In genomic region chr9:56956966-56957675, GRCm38 (mm10) we compare ENCODE assay signal across 16 mouse cellular contexts. TPM values are rescaled to one million over a fixed set of nuclear protein-coding genes. Genes with fewer than 3 reads are reported as not detected.
DNase-seq lines count a peak whose midpoint lies in the region; ATAC-seq lines count a peak whose summit lies in the region.
"Had no signal": no experiment of that assay in that cellular context is flagged by ENCODE, and none has a peak within 500 bp of the region (broad histone marks: within the 10 kb centered on the region; RNA-seq: fewer than 3 reads in every experiment).

No protein-coding gene starts in this region.

- H3K36me3 ChIP-seq in kidney, embryonic 15.5 days, result peaks cover 35% of the 10 kb centered on the region
- H3K36me3 ChIP-seq in liver, embryonic 11.5 days (ENCODE audit: control insufficient read depth, insufficient read depth, low read length), result peaks cover 7% of the 10 kb centered on the region; the same call in 1 of the 2 replicates

- H3K4me2 ChIP-seq in kidney, embryonic 15.5 days, result no peak overlapping the region
- H3K4me2 ChIP-seq in liver, embryonic 11.5 days, result no peak overlapping the region
- H3K4me2 ChIP-seq: hindbrain, embryonic 12.5 days; limb, embryonic 13.5 days; midbrain, embryonic 12.5 days had no signal

- H3K4me3 ChIP-seq in kidney, embryonic 15.5 days (replicated peaks), result no peak overlapping the region
- no peak overlapping the region for H3K4me3 ChIP-seq in liver, embryonic 11.5 days (ENCODE audit: low read depth, low read length)
- H3K4me3 ChIP-seq: forebrain, embryonic 10.5 days; hindbrain, embryonic 12.5 days; left cerebral cortex, adult 2 months; limb, embryonic 13.5 days; midbrain, embryonic 12.5 days; myocyte had no signal

- H3K9ac ChIP-seq in kidney, embryonic 15.5 days, result no peak overlapping the region
- H3K9ac ChIP-seq in liver, embryonic 11.5 days (ENCODE audit: low read depth, low read length), result no peak overlapping the region
- H3K9ac ChIP-seq: hindbrain, embryonic 12.5 days; limb, embryonic 13.5 days; midbrain, embryonic 12.5 days had no signal

- no peaks in the 10 kb centered on the region for H3K4me1 ChIP-seq in kidney, embryonic 15.5 days
- no peaks in the 10 kb centered on the region; the same call in 1 of the 2 replicates for H3K4me1 ChIP-seq in liver, embryonic 11.5 days (replicated peaks; ENCODE audit: control insufficient read depth, insufficient read depth, low read length)
- H3K4me1 ChIP-seq: forebrain, embryonic 10.5 days; hindbrain, embryonic 12.5 days; midbrain, embryonic 12.5 days had no signal

- 44% methylated on average over 7 of the region's 7 CpGs for WGBS in kidney, embryonic 15.5 days
- 75% methylated on average over 7 of the region's 7 CpGs for WGBS in liver, embryonic 11.5 days

- H3K27ac ChIP-seq in kidney, embryonic 15.5 days, result peak overlapping the region; percentile 45; the same call in 1 of the 2 replicates
- H3K27ac ChIP-seq in liver, embryonic 11.5 days (ENCODE audit: low read depth, low read length), result no peak overlapping the region
- H3K27ac ChIP-seq: forebrain, embryonic 10.5 days; hindbrain, embryonic 12.5 days; left cerebral cortex, adult 2 months; limb, embryonic 13.5 days; macrophage; midbrain, embryonic 12.5 days had no signal

- H3K9me3 ChIP-seq in kidney, embryonic 15.5 days (replicated peaks), result no peaks in the 10 kb centered on the region
- H3K9me3 ChIP-seq in liver, embryonic 11.5 days (ENCODE audit: control insufficient read depth, low read length), result no peaks in the 10 kb centered on the region
- H3K9me3 ChIP-seq: hindbrain, embryonic 12.5 days had no signal

- DNase-seq in adrenal gland, adult 2 months, result peak; percentile 18
- DNase-seq in adrenal gland, adult 8-10 months, result no peak
- DNase-seq in kidney, adult 11 months, result no peak
- peak; percentile 50 for DNase-seq in lung, postnatal 10 days
- no peak for DNase-seq in lung, postnatal 25 days (ENCODE audit: low spot score)
- DNase-seq in ovary, postnatal 10 days (ENCODE audit: low spot score), result no peak
- no peak for DNase-seq in liver, embryonic 11.5 days (ENCODE audit: low spot score)
- DNase-seq: cerebellum, adult 9-11 months had no signal

- no peaks in the 10 kb centered on the region for H3K27me3 ChIP-seq in kidney, embryonic 15.5 days
- H3K27me3 ChIP-seq in liver, embryonic 11.5 days (replicated peaks; ENCODE audit: control insufficient read depth, insufficient read depth, low read length), result no peaks in the 10 kb centered on the region
- H3K27me3 ChIP-seq: hindbrain, embryonic 12.5 days; limb, embryonic 13.5 days; midbrain, embryonic 12.5 days had no signal

- no peak for ATAC-seq in kidney, embryonic 15.5 days (replicated peaks; ENCODE audit: low FRiP score)
- no peak for ATAC-seq in liver, embryonic 11.5 days (replicated peaks; ENCODE audit: low FRiP score)

RNA-seq across cellular contexts. Expression of gene Snupn, which starts 6.4 kb away (rescaled TPM):
- 10 to 100 TPM; 12.0 to 14.3 TPM for total RNA-seq in adrenal gland, adult 2 months (2021)
- polyA plus RNA-seq in adrenal gland, adult 2 months (2012; rRNA removed), result 4.0 and 5.8 TPM in 2 replicates
- total RNA-seq in adrenal gland, adult 8-10 months (2022), result 10 to 100 TPM; 16.2 to 20.6 (median 17.2) TPM
- polyA plus RNA-seq in kidney, embryonic 15.5 days (2015; fragmentation: Nextera tagmentation; extraction: Ambion mirVana), result 24.1 and 28.3 TPM in 2 replicates
- polyA plus RNA-seq in liver, embryonic 11.5 days (2014; fragmentation: Nextera tagmentation; extraction: Ambion mirVana), result 21.7 and 22.6 TPM in 2 replicates

RNA-seq across cellular contexts. Expression of gene Imp3, which starts 19.8 kb away (rescaled TPM):
- total RNA-seq in adrenal gland, adult 2 months (2021), result 100 to 1,000 TPM in 1 of 2 experiments, 10 to 100 TPM in 1; 68.3 to 104 TPM
- 445 and 458 TPM in 2 replicates for polyA plus RNA-seq in adrenal gland, adult 2 months (2012; rRNA removed)
- total RNA-seq in adrenal gland, adult 8-10 months (2022), result 100 to 1,000 TPM; 102 to 128 (median 114) TPM
- polyA plus RNA-seq in kidney, embryonic 15.5 days (2015; fragmentation: Nextera tagmentation; extraction: Ambion mirVana), result 90.8 and 93.7 TPM in 2 replicates
- polyA plus RNA-seq in liver, embryonic 11.5 days (2014; fragmentation: Nextera tagmentation; extraction: Ambion mirVana), result 105 and 110 TPM in 2 replicates

RNA-seq across cellular contexts. Expression of gene Snx33, which starts 28.9 kb away (rescaled TPM):
- total RNA-seq in adrenal gland, adult 2 months (2021), result 10 to 100 TPM; 18.4 to 33.8 TPM
- 13.0 and 15.0 TPM in 2 replicates for polyA plus RNA-seq in adrenal gland, adult 2 months (2012; rRNA removed)
- 10 to 100 TPM; 31.4 to 52.0 (median 39.9) TPM for total RNA-seq in adrenal gland, adult 8-10 months (2022)
- 9.2 and 10.5 TPM in 2 replicates for polyA plus RNA-seq in kidney, embryonic 15.5 days (2015; fragmentation: Nextera tagmentation; extraction: Ambion mirVana)
- polyA plus RNA-seq in liver, embryonic 11.5 days (2014; fragmentation: Nextera tagmentation; extraction: Ambion mirVana), result 3.8 and 3.9 TPM in 2 replicates

RNA-seq across cellular contexts. Expression of gene Ptpn9, which starts 37.6 kb away (rescaled TPM):
- 10 to 100 TPM; 37.2 to 47.6 TPM for total RNA-seq in adrenal gland, adult 2 months (2021)
- 134 and 145 TPM in 2 replicates for polyA plus RNA-seq in adrenal gland, adult 2 months (2012; rRNA removed)
- total RNA-seq in adrenal gland, adult 8-10 months (2022), result 10 to 100 TPM; 54.2 to 57.3 (median 56.7) TPM
- 22.7 and 24.2 TPM in 2 replicates for polyA plus RNA-seq in kidney, embryonic 15.5 days (2015; fragmentation: Nextera tagmentation; extraction: Ambion mirVana)
- polyA plus RNA-seq in liver, embryonic 11.5 days (2014; fragmentation: Nextera tagmentation; extraction: Ambion mirVana), result 14.0 and 14.8 TPM in 2 replicates

Comparison
In these comparisons a context has a peak if more than half of its experiments do, and no peak if none do; other contexts are left out.
1. DNase-seq: peak in adrenal gland, adult 2 months (single experiment) and lung, postnatal 10 days (single experiment); none in adrenal gland, adult 8-10 months (single experiment), kidney, adult 11 months (single experiment), lung, postnatal 25 days (single experiment), ovary, postnatal 10 days (single experiment) and liver, embryonic 11.5 days (single experiment).